Mouse (Mus musculus): ENCODE data around the gene Slc22a1. TPM values are rescaled to one million over a fixed set of nuclear protein-coding genes. Genes with fewer than 3 reads are reported as not detected.

Gene Slc22a1
- not detected in 2 replicates for polyA plus RNA-seq (2015; fragmentation: Nextera tagmentation; extraction: Ambion mirVana)

DNA sequence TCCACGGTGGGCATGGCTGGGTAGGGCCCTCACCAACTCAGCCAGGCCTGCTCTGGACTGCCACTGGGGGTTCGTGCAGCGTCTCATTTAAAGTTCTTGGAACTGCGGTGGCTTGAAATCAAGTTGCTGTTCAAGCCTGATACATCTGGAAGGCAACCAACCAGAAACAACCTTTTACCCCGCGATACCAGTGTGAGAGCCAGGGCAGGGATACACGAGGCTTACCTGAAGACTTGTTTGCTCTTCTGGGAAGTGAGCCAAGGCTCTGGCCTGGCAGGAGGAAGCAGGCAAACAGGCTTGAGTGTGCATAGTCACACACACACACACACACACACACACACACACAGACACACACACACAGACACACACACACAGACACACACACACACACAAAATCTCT, at the start of gene Slc22a1:
Gene Slc22a1, minus strand, starts transcription at position 184 of the 400 bp plus-strand sequence.

Other genes starting within 250 kb of the Slc22a1 start
- 2.3 and 2.8 TPM in 2 replicates for gene Slc22a3, start 168.1 kb downstream of the Slc22a1 start, polyA plus RNA-seq (2015; fragmentation: Nextera tagmentation; extraction: Ambion mirVana)
- 0.20 and 0.22 TPM in 2 replicates for gene Slc22a2, start 91.7 kb downstream of the Slc22a1 start, polyA plus RNA-seq (2015; fragmentation: Nextera tagmentation; extraction: Ambion mirVana)
- gene Igf2r, start 93.8 kb upstream of the Slc22a1 start, polyA plus RNA-seq (2015; fragmentation: Nextera tagmentation; extraction: Ambion mirVana): 4.8 and 5.5 TPM in 2 replicates
- gene Mas1, start 192.3 kb upstream of the Slc22a1 start, polyA plus RNA-seq (2015; fragmentation: Nextera tagmentation; extraction: Ambion mirVana): 0.49 and 0.60 TPM in 2 replicates
- not detected in 2 replicates for gene Mrgprh, start 200.2 kb upstream of the Slc22a1 start, polyA plus RNA-seq (2015; fragmentation: Nextera tagmentation; extraction: Ambion mirVana)
- gene Pnldc1, start 234.4 kb upstream of the Slc22a1 start, polyA plus RNA-seq (2015; fragmentation: Nextera tagmentation; extraction: Ambion mirVana): 0.83 and 1.7 TPM in 2 replicates
- gene Tcp1, start 239.9 kb upstream of the Slc22a1 start, polyA plus RNA-seq (2015; fragmentation: Nextera tagmentation; extraction: Ambion mirVana): 267 and 290 TPM in 2 replicates
- gene Mrpl18, start 240.5 kb upstream of the Slc22a1 start, polyA plus RNA-seq (2015; fragmentation: Nextera tagmentation; extraction: Ambion mirVana): 119 and 136 TPM in 2 replicates